Mouse (Mus musculus) embryonic fibroblast, embryonic 13.5 days (primary cell): ENCODE results near the gene Dnah2.

Experiments
- CTCF ChIP-seq: IDR thresholded peaks from 2 replicates; pipeline ENCODE4 v1.5.1; 2011; ENCODE audit warnings: mild to moderate bottlenecking, control low read depth, low read length, moderate library complexity, borderline replicate concordance; ENCODE audit not compliant: insufficient read depth
- POLR2A ChIP-seq: IDR thresholded peaks from 2 replicates; pipeline ENCODE4 v1.6.1; 2011; ENCODE audit warnings: low read depth, mild to moderate bottlenecking, control low read depth, low read length, moderate library complexity

- no peak for TF ChIP-seq CTCF
- peak; percentile 92 for TF ChIP-seq POLR2A
Measured at GRCm38 (mm10) chr11:69580091-69580514, 31.2 kb upstream of the Dnah2 start, which contains the start of the genes Wrap53 and Trp53.
